Comparison of ENCODE assay signal across 14 mouse cellular contexts in the genomic region with DNA sequence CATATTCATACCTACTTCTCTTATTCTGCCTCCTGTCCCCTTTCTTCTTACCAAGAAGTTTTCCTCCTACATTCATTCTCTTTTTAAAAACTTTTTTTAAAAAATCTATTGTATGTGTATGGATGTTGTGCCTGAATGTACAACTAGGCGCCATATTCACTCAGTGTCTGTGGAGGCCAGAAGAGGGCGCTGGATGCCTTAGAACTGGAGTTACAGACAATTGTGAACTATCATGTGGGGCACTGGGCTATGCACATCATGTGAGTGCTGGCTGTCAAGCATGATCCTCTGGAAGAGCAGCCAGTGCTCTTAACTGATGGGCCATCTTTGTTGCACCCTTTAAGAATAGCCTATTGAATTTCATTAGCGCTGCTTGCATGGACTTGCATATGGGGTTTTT.
DNase-seq lines count a peak whose midpoint lies in the region; ATAC-seq and TF ChIP-seq lines count a peak whose summit lies in the region.
"Had no signal": no experiment of that assay in that cellular context is flagged by ENCODE, and none has a peak within 500 bp of the region (broad histone marks: within the 10 kb centered on the region; RNA-seq: fewer than 3 reads in every experiment).

No protein-coding gene starts in this region.

- no peak overlapping the region for H3K9ac ChIP-seq in heart, postnatal 0 days (replicated peaks; ENCODE audit: low read depth, low read length)
- no peak overlapping the region for H3K9ac ChIP-seq in stomach, postnatal 0 days (ENCODE audit: low read length)
- H3K9ac ChIP-seq: intestine, embryonic 15.5 days; liver, embryonic 15.5 days; stomach, embryonic 15.5 days had no signal

- no peak for TF ChIP-seq EP300 in heart, postnatal 0 days (IDR thresholded peaks at IDR 0.05; ENCODE audit: low read depth)
- TF ChIP-seq EP300 in stomach, postnatal 0 days (optimal IDR thresholded peaks at IDR 0.05): no peak

- peak; percentile 25; the same call in 1 of the 2 replicates for TF ChIP-seq CTCF in heart, postnatal 0 days (IDR thresholded peaks at IDR 0.05; ENCODE audit: low read depth)
- TF ChIP-seq CTCF in Patski (IDR thresholded peaks at IDR 0.05): peak; percentile 57
- TF ChIP-seq CTCF in stomach, postnatal 0 days (IDR thresholded peaks at IDR 0.05; ENCODE audit: low read depth): peak; percentile 37

- no peak overlapping the region for H3K4me2 ChIP-seq in heart, postnatal 0 days (ENCODE audit: low read depth, low read length)
- H3K4me2 ChIP-seq in stomach, postnatal 0 days (replicated peaks; ENCODE audit: low read depth): no peak overlapping the region
- H3K4me2 ChIP-seq: intestine, embryonic 15.5 days; liver, embryonic 15.5 days; stomach, embryonic 15.5 days had no signal

- CTCF ChIA-PET in Patski (lab: Charles Lee): interaction anchor here (0.9 kb wide), 1 partner anchor 74 kb away, joined by 3 read pairs; no protein-coding TSS in a partner anchor

- in situ Hi-C loops in Patski (cut with MboI; ENCODE audit: low pct_unique_long_range_greater_than_20kb): no loop called here

- no peak for DNase-seq in heart, postnatal 0 days (ENCODE audit: low spot score)
- no peak for DNase-seq in heart, postnatal 36 days
- DNase-seq in lung, postnatal 36 days: peak; percentile 21
- DNase-seq in lung, postnatal 25 days (ENCODE audit: low spot score): no peak
- DNase-seq in Patski (ENCODE audit: low read depth, low spot score): no peak
- DNase-seq in stomach, postnatal 0 days (ENCODE audit: low spot score): no peak
- no peak for DNase-seq in embryonic facial prominence, embryonic 10.5 days (ENCODE audit: low spot score)
- DNase-seq: cerebellum, adult 18-20 months; thymus, postnatal 36 days had no signal

- intact Hi-C loops in heart, postnatal 36 days (cut with DNase I): no loop called here

- H3K36me3 ChIP-seq in heart, postnatal 0 days (replicated peaks; ENCODE audit: control insufficient read depth, insufficient read depth, low read length): no peaks in the 10 kb centered on the region
- H3K36me3 ChIP-seq in stomach, postnatal 0 days (ENCODE audit: control insufficient read depth, insufficient read depth, low read length): no peaks in the 10 kb centered on the region
- H3K36me3 ChIP-seq in embryonic facial prominence, embryonic 10.5 days (replicated peaks): no peaks in the 10 kb centered on the region
- H3K36me3 ChIP-seq: intestine, embryonic 15.5 days; liver, embryonic 15.5 days; stomach, embryonic 15.5 days had no signal

- ATAC-seq in heart, postnatal 0 days (ENCODE audit: insufficient read depth, low read depth): no peak
- ATAC-seq in Patski: no peak
- no peak for ATAC-seq in stomach, postnatal 0 days (ENCODE audit: low FRiP score, low TSS enrichment)
- ATAC-seq: intestine, embryonic 15.5 days had no signal

- no peak overlapping the region for H3K4me3 ChIP-seq in heart, postnatal 0 days (ENCODE audit: low read depth, low read length)
- H3K4me3 ChIP-seq in stomach, postnatal 0 days (ENCODE audit: low read depth, low read length): no peak overlapping the region
- no peak overlapping the region for H3K4me3 ChIP-seq in embryonic facial prominence, embryonic 10.5 days
- H3K4me3 ChIP-seq: erythroblast, embryonic 14.5 days; intestine, embryonic 15.5 days; liver, embryonic 15.5 days; myocyte; stomach, embryonic 15.5 days had no signal

- H3K4me1 ChIP-seq in heart, postnatal 0 days (ENCODE audit: control insufficient read depth, insufficient read depth): peaks cover 3% of the 10 kb centered on the region; the same call in 1 of the 2 replicates
- H3K4me1 ChIP-seq in stomach, postnatal 0 days (replicated peaks; ENCODE audit: control insufficient read depth, insufficient read depth): no peaks in the 10 kb centered on the region
- H3K4me1 ChIP-seq in embryonic facial prominence, embryonic 10.5 days: peaks cover 44% of the 10 kb centered on the region
- H3K4me1 ChIP-seq: liver, embryonic 15.5 days had no signal

- POLR2A ChIA-PET in Patski (lab: Charles Lee): no interaction called here

- no peaks in the 10 kb centered on the region for H3K27me3 ChIP-seq in heart, postnatal 0 days (ENCODE audit: control insufficient read depth, insufficient read depth, low read length)
- no peaks in the 10 kb centered on the region for H3K27me3 ChIP-seq in Patski
- no peaks in the 10 kb centered on the region for H3K27me3 ChIP-seq in stomach, postnatal 0 days (ENCODE audit: control insufficient read depth, insufficient read depth, low read length)
- H3K27me3 ChIP-seq in embryonic facial prominence, embryonic 10.5 days (replicated peaks; ENCODE audit: low read depth, poor library complexity, severe bottlenecking): no peaks in the 10 kb centered on the region; the same call in none of the 2 replicates
- H3K27me3 ChIP-seq: intestine, embryonic 15.5 days; liver, embryonic 15.5 days; stomach, embryonic 15.5 days had no signal

- H3K27ac ChIP-seq in heart, postnatal 0 days (ENCODE audit: low read depth): no peak overlapping the region
- no peak overlapping the region for H3K27ac ChIP-seq in stomach, postnatal 0 days (replicated peaks)
- no peak overlapping the region for H3K27ac ChIP-seq in embryonic facial prominence, embryonic 10.5 days (replicated peaks)
- H3K27ac ChIP-seq: intestine, embryonic 15.5 days; liver, embryonic 15.5 days; stomach, embryonic 15.5 days had no signal

- WGBS in heart, postnatal 0 days: 76% methylated on average over 3 of the region's 3 CpGs
- 75% methylated on average over 3 of the region's 3 CpGs for WGBS in stomach, postnatal 0 days
- 72% methylated on average over 3 of the region's 3 CpGs for WGBS in embryonic facial prominence, embryonic 10.5 days

- peaks cover 4% of the 10 kb centered on the region; the same call in 1 of the 2 replicates for H3K9me3 ChIP-seq in heart, postnatal 0 days (replicated peaks; ENCODE audit: control insufficient read depth, low read length)
- no peaks in the 10 kb centered on the region for H3K9me3 ChIP-seq in stomach, postnatal 0 days (ENCODE audit: control insufficient read depth, low read length)
- 0 out of 2 replicates have a peak, but pooled peaks cover 4% of the 10 kb centered on the region for H3K9me3 ChIP-seq in embryonic facial prominence, embryonic 10.5 days
- H3K9me3 ChIP-seq: intestine, embryonic 15.5 days; liver, embryonic 15.5 days; stomach, embryonic 15.5 days had no signal
